Mouse (Mus musculus): Measurements from ENCODE around the gene Slc39a10. TPM values are rescaled to one million over a fixed set of nuclear protein-coding genes. Genes with fewer than 3 reads are reported as not detected.

The Slc39a10 gene
- total RNA-seq (2021) = 1 to 10 TPM; 8.3 to 9.3 TPM
- long read RNA-seq, experiment 1, full-length matches to known transcripts = 6 of 8 reads
- long read RNA-seq, experiment 1, partial matches to known transcripts = 0 of 8 reads
- long read RNA-seq, experiment 1, other reads (novel, unspliced or antisense) = 2 of 8 reads
- long read RNA-seq, experiment 2, full-length matches to known transcripts = 2 of 3 reads
- long read RNA-seq, experiment 2, partial matches to known transcripts = 0 of 3 reads
- long read RNA-seq, experiment 2, other reads (novel, unspliced or antisense) = 1 of 3 reads

DNA sequence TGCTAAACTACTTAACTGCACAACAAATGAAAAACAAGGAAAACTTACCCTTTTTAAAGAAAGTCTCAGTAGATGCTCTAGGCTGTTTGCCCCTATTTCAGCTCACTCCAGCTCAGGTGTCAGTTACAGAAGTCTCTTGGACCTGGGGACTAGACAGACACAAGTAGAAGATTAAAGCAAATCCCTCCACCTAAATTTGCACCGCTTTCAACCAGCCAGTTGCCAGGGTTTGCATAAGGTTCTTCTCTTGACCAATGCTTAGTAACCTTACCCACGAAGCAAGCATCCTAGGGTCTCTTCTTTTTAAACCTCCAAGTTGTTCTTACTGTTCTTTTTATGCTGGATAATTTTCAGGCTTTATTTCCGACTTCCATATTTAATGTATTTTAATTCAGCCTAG lies at the start of gene Slc39a10:
Gene Slc39a10, minus strand, starts transcription at position 101 of the 400 bp plus-strand sequence.
- no peak for DNase-seq

GRCm38 (mm10) chr1:46939295-46939694 lies 46.6 kb upstream of the Slc39a10 start:
- DNase-seq = no peak

GRCm38 (mm10) chr1:46937641-46938040 lies 45.0 kb upstream of the Slc39a10 start:
- DNase-seq = no peak

DNA sequence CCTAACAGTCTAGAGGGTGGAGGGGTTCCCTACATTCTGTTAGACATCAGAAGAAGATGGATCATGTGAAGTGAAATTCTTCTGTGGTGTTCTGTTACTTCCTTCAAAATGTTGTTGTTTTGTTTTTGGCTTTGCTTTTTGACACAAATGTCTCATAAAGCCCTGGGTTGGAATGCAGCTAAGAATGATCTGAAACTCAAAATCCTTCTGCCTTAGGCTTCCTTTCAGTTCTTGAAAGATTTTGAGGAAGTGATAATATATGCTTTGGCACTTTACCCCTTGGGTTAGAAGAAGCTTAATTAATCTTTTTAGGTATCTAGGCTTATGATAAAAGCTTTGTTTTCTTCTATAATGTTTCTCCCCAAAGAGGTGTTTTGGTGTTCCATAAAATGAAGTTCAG lies 34.5 kb upstream of the Slc39a10 start:
- no peak for DNase-seq

DNA sequence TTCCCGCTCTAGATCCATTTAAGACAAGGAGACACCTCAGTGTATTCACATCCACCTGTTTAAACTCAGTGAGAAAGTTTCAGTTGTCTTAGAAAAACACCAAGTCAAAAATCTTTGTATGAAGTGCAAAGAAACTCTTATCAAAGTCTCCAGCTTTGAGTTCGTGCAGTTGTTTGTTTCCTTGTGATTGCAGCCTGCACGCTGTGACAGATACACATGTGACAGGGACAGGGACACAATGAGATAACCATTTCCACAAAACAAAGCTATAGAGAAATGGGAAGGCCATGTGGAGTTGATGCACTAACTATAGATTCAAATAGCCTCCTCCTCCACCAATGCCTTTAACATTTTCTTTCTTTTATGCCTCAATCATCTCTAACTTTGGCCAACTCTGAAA lies 33.6 kb upstream of the Slc39a10 start:
- DNase-seq = no peak

DNA sequence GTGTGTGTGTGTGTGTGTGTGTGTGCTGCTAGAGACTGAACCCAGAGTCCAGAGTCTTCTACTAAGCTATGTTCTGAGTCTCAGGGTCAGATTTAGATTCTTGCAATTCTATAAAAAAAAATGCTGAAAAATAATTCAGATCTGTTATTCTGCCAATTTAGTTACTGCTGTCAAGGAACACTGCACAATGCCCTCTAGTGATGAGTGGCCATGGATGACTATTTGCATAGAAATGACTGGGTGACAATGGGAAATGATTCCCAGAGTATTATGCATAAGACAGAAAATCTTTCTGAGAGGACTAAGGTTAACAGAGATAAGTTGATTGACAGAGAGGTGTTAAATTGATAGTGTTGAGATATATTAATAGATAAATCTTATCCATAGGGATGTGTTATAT lies 32.3 kb upstream of the Slc39a10 start:
- no peak for DNase-seq

GRCm38 (mm10) chr1:46922904-46923303 lies 30.3 kb upstream of the Slc39a10 start:
- DNase-seq = no peak

- peak in 1 of 2 experiments; percentile 43 for DNase-seq
Observed at GRCm38 (mm10) chr1:46921630-46922029, 29.0 kb upstream of the Slc39a10 start.

DNA sequence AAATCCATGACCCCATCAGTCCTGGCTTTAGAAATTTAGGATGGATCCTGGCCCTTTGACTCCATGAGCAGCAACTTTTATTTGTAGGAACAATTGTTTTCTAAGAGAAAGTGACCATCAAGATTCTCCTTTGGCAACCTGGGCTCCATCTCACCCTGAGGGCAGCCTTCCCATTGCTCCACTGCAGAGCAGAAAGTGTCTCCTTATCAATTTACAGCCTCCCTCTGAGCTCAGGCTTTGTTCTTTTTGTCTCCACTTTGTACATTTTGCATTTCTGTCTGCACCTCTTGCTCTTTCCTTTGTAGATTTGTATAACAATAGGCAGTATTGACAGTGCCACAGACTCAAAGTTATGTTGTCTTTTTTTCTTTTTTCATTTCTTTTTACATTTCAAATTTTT lies 23.6 kb upstream of the Slc39a10 start:
- DNase-seq = no peak

- no peak for DNase-seq
Observed at GRCm38 (mm10) chr1:46914349-46914748, 21.7 kb upstream of the Slc39a10 start.

- DNase-seq = no peak
Observed at GRCm38 (mm10) chr1:46912506-46913156, 20.0 kb upstream of the Slc39a10 start.

GRCm38 (mm10) chr1:46910154-46910553 lies 17.5 kb upstream of the Slc39a10 start:
- no peak for DNase-seq

DNA sequence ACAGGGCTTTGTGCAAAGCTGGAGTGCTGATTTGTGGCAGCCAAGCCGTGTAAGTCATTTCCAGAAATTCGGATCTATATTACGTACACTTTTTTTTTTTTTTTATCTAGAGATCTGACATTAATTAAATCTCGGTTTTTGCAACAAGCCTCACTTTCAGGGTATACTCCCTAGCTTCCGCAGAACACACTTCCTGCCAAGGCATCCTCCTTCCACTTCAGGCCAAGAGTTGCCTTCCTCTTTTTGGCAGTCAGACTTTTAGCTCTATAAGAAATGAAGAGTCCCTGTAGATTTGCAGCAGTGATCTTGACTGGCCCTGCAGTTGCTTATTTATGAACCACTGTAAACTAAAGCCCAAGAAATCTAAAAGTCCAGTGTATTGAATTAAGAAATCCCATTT lies 13.1 kb upstream of the Slc39a10 start:
- DNase-seq = peak in 1 of 2 experiments; percentile 27

GRCm38 (mm10) chr1:46902102-46902683 lies 9.5 kb upstream of the Slc39a10 start:
- no peak for DNase-seq

DNA sequence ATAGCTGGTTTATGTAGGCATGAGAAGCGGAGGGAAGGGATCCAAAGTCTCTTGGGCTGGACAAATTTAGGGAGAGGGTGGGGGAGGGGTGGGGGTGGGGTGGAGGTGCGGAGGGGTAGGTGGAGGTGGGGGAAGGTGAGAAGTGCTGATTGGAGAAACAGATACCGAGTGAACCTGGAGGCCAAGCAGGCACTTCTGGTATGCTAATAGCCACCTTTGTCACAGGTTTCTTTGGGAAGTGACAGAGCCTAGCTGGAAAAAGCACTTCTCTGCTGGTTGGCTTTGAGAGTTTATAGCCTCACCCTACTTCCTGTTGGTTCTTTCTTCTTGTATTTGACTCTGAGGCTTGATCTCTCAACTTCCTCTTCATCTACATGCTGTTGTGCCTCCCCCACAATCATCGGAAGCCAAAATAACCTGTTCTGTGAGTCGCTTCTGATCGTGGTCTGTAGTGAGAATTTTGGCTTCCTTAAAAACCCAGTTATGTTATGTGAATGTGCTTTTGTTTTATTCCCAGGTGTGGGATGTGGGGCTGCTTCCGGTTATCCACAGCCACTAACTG lies 1.7 kb upstream of the Slc39a10 start:
- peak in 1 of 2 experiments; percentile 5 for DNase-seq

DNA sequence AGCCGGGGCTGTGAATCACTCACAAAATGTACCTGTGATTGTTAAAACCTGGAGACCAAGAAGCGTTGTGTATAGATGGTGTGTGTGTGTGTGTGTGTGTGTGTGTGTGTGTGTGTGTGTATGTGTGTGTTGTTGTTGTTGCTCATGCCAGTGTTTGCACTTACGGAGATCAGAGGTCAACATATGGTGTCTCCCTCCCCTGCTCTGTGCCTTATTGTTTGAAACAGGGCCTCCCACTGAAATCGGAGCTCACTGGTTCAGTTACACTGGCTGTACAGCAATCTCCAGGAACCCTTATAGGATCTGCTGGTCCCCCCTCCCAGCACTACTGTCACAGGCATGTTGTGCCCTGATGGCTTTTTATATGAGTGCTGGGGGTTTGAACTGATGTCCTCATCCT lies 3.9 kb downstream of the Slc39a10 start:
- DNase-seq = no peak

- no peak for DNase-seq
Observed at GRCm38 (mm10) chr1:46888324-46888723, 4.3 kb downstream of the Slc39a10 start.

GRCm38 (mm10) chr1:46887908-46888307 lies 4.7 kb downstream of the Slc39a10 start:
- DNase-seq = no peak

DNA sequence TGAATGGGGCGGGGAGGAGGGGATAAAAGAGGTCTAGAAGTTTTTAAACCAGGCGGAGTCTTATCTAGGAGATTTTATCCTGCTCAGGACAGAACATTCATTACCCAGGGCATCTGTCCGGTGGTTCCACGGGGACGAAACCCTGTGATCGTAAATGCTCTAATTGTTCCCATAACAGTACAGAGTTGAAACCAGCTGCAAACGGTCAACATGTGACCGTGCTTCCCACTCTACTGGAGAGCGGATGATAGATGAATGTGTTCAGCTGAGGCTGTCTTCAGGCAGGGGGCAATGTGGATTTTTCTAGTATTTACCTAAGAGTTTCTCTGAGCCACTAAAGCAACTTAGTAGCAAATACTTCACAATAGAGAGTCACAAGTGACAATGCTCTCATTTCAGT lies 6.6 kb downstream of the Slc39a10 start:
- DNase-seq = no peak

DNA sequence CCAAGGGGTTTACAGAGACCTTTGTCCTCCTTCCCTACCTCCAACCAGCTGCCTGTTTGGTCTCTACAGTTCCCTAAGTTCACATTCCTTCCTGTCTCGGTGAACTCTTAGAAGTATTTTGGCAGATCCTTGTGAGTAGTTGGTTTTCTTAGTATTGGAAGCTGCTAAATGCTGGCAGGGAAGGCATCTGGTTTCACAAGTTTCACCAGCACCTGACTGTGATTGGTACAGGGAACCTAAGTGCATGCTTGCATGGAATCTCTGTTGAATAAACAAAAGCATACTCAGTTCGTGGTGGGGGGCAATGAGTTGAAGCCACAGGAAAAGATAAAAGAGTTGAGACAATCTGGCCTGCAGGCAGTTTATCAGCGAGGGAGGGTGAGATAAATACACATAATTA lies 7.4 kb downstream of the Slc39a10 start:
- DNase-seq = no peak

- no peak for DNase-seq
Observed at GRCm38 (mm10) chr1:46879951-46880350, 12.7 kb downstream of the Slc39a10 start.

DNA sequence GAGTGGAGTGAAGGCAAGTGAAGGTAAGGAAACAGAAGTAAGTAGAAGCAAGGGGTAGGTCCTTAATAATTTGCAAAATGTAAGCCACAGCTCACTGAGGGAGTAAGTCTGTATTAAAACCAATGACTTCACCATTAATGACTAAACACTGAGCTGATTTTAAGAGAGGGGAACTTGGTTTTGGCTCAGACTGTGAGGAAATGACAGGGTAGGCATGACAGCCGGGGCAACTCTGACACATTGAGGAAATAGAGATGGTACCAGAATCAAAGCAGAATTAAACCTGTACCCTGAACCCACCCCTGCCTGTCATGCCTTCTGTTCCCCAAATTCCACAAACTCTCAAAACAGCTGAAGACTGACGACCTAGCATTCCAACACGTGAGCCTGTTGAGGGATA lies 18.9 kb downstream of the Slc39a10 start:
- DNase-seq = peak in 1 of 2 experiments; percentile 14

DNA sequence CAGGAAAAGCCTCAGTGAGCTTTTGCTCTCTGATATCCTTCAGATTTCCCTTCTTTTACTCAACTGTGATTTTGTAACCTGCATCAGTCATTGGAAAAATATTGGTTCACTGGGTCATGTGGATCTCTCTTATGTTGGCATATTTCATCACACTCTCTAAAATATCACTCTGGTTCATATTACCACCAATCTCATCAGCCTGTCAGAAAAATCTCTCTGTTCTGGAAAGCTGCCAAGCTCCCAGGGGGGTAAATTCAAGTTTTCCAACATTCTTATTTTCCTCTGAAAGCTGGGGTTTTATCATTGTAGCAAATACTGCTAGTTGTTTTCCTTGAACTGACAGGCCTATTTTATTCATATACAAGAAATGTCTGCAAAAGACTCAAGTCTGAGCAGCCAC lies 22.9 kb downstream of the Slc39a10 start:
- no peak for DNase-seq

Measured in heart, adult 18-20 months (tissue).